Comparison of ENCODE assay signal across 8 mouse cellular contexts in the genomic region with DNA sequence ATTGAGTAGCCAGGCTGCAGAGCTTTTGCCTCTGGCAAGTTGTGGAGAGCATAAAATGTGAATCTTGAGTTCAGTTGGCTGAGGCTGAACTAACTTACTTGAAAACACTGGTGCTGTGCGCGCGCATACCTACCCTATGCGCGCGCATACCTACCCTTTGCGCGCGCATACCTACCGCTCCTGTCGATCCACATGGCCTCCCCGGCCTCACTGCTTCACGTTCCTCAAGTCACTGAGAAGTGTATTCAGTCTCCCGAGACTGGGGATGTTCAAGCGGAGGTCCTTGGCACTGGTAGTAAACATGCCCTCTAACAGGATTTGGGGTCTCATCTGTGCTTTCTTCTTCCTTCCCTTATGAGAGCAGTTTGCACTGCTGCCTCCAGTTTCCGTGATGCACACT. TPM values are rescaled to one million over a fixed set of nuclear protein-coding genes. Genes with fewer than 3 reads are reported as not detected.
A peak's percentile ranks its signal among the peaks of the same experiment; 100 is the strongest.
DNase-seq lines count a peak whose midpoint lies in the region; ATAC-seq lines count a peak whose summit lies in the region.

No protein-coding gene starts in this region.

- peaks cover 39% of the 10 kb centered on the region for H3K36me3 ChIP-seq in hindbrain, embryonic 14.5 days (replicated peaks; ENCODE audit: control insufficient read depth, insufficient read depth)

- H3K9ac ChIP-seq in hindbrain, embryonic 14.5 days, result no peak overlapping the region

- DNase-seq in kidney, postnatal 14 days, result peak; percentile 38
- DNase-seq in kidney, adult 18-20 months, result no peak
- DNase-seq in c-Kit-positive CD71-positive TER-119-positive erythroid progenitor cells, embryonic 14.5 days (ENCODE audit: low spot score), result peak; percentile 70
- no peak for DNase-seq in hindbrain, embryonic 14.5 days (ENCODE audit: low spot score)
- DNase-seq in right cerebral cortex, adult 18-20 months, result no peak
- DNase-seq in layer of hippocampus, postnatal 36 days, result no peak
- DNase-seq in layer of hippocampus, adult 11-12 months (ENCODE audit: low spot score), result no peak

- H3K4me3 ChIP-seq in hindbrain, embryonic 14.5 days (replicated peaks; ENCODE audit: low read length), result no peak overlapping the region

- no peaks in the 10 kb centered on the region for H3K4me1 ChIP-seq in hindbrain, embryonic 14.5 days (replicated peaks; ENCODE audit: control insufficient read depth, insufficient read depth, low read length)

- H3K9me3 ChIP-seq in hindbrain, embryonic 14.5 days (ENCODE audit: control insufficient read depth, low read length), result no peaks in the 10 kb centered on the region

- no peak overlapping the region for H3K27ac ChIP-seq in hindbrain, embryonic 14.5 days

- ATAC-seq in hindbrain, embryonic 14.5 days (ENCODE audit: low FRiP score), result no peak
- peak; percentile 64 for ATAC-seq in megakaryocyte progenitor cell, adult 5-6 weeks (replicated peaks; ENCODE audit: poor library complexity)

- H3K4me2 ChIP-seq in hindbrain, embryonic 14.5 days (replicated peaks), result peak overlapping the region; percentile 21; the same call in 1 of the 2 replicates

- H3K27me3 ChIP-seq in hindbrain, embryonic 14.5 days (ENCODE audit: control insufficient read depth, insufficient read depth, low read length), result no peaks in the 10 kb centered on the region

- WGBS in hindbrain, embryonic 14.5 days, result 50% methylated on average over 16 of the region's 16 CpGs

RNA-seq across cellular contexts. Expression of a gene that starts 32.8 kb away (rescaled TPM):
- 0.08 and 0.13 TPM in 2 replicates for polyA plus RNA-seq in hindbrain, embryonic 14.5 days (2014; fragmentation: Nextera tagmentation; extraction: Ambion mirVana)
- total RNA-seq in megakaryocyte progenitor cell, adult 5-6 weeks (2015), result not detected in 2 replicates
- not detected in 2 replicates for total RNA-seq in megakaryocyte progenitor cell, adult 5-6 weeks (2017)
- not detected for total RNA-seq in layer of hippocampus, postnatal 36 days (2021)

RNA-seq across cellular contexts. Expression of a gene that starts 42.1 kb away (rescaled TPM):
- polyA plus RNA-seq in hindbrain, embryonic 14.5 days (2014; fragmentation: Nextera tagmentation; extraction: Ambion mirVana), result 37.6 and 39.1 TPM in 2 replicates
- total RNA-seq in megakaryocyte progenitor cell, adult 5-6 weeks (2015), result 32.2 and 32.9 TPM in 2 replicates
- 31.1 and 33.9 TPM in 2 replicates for total RNA-seq in megakaryocyte progenitor cell, adult 5-6 weeks (2017)
- 10 to 100 TPM; 19.7 to 20.1 TPM for total RNA-seq in layer of hippocampus, postnatal 36 days (2021)

Comparison
In these comparisons a context has a peak if more than half of its experiments do, and no peak if none do; other contexts are left out.
1. DNase-seq: peak in kidney, postnatal 14 days (single experiment) and c-Kit-positive CD71-positive TER-119-positive erythroid progenitor cells, embryonic 14.5 days (single experiment); none in kidney, adult 18-20 months (single experiment), hindbrain, embryonic 14.5 days (single experiment), right cerebral cortex, adult 18-20 months (single experiment), layer of hippocampus, postnatal 36 days (0 of 2) and layer of hippocampus, adult 11-12 months (single experiment).